Mouse (Mus musculus): ENCODE measurements at regions not wholly inside any gene's neighbourhood (a gene's known extent, or its start where the extent isn't known, plus 50 kb on each side); places are given as distances from the start of the nearest gene placed in this dataset.

DNA sequence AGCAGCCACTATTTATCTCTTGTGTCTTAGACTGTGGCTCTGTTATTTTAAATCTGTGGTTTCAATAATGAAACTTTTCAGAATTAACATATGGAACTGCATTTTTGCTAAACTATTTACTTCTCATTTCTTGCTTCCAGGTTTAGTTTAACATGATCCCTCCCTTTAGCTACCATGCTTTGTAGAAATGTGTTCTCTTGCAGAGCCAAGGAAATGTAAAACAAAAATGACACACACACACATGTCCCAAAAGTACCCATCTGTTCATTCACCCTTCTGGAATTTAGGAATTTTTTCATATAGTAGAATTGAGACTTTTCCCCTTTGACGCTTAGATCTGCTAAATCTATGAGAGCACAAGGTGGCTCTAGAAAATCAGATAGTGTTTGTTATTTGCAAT, 734.0 kb downstream of the Inhba start:
- ATAC-seq: no peak
- H3K27me3 ChIP-seq: no peaks in the 10 kb centered on the region
- POLR2A ChIA-PET: no interaction called here
- CTCF ChIA-PET: no interaction called here
- no peak for TF ChIP-seq CTCF (IDR thresholded peaks at IDR 0.05)
- DNase-seq (ENCODE audit: low read depth, low spot score): no peak
- in situ Hi-C loops (cut with MboI; ENCODE audit: low pct_unique_long_range_greater_than_20kb): no loop called here

DNA sequence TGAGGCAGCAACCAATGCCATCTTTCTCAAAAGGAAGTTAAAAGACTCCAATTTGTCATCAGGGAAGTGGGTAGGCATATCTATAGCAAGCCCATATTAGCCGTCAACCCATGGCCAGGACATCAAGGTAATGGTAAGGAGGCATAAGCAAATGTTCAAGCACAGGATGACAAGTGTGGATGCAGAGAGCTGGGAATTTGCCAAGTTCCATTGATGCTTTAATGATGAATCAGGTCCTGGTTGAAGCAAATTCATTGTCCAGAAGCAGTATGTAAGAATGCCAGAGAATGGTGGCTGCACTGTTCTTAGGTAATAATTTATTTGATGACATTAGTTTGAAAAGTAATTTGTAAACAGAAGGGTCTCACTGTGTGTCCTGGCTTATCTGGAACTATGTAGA, 734.8 kb downstream of the Inhba start:
- ChIA-PET POLR2A (no interaction called here), CTCF (no interaction called here)
- DNase-seq (ENCODE audit: low read depth, low spot score): no peak
- no peaks in the 10 kb centered on the region for H3K27me3 ChIP-seq
- in situ Hi-C loops (cut with MboI; ENCODE audit: low pct_unique_long_range_greater_than_20kb): no loop called here
- ATAC-seq: no peak
- TF ChIP-seq CTCF (IDR thresholded peaks at IDR 0.05): no peak

DNA sequence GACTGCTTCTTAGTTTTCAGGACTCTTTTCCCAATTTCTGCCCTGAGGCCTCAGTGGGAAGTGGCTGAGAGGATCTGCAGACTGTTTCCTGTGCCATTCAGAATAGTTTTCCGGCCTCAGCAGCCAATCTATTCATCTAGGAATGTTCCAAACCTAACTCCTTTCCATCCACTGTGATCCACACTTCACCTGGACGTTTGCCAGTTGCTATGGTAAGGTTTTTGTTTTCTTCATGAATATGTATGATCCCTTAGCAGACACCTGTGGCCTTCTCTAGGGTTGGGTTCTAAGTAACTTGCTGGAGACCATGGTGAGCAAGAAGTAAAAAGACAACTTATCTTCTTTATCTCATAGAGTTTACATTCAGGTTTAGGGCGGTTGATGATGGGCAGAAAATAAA, 744.6 kb downstream of the Inhba start:
- DNase-seq (ENCODE audit: low read depth, low spot score) (no peak), ATAC-seq (no peak)
- in situ Hi-C loops (cut with MboI; ENCODE audit: low pct_unique_long_range_greater_than_20kb): no loop called here
- TF ChIP-seq CTCF (IDR thresholded peaks at IDR 0.05): no peak
- POLR2A ChIA-PET: no interaction called here
- CTCF ChIA-PET: no interaction called here
- H3K27me3 ChIP-seq: no peaks in the 10 kb centered on the region

DNA sequence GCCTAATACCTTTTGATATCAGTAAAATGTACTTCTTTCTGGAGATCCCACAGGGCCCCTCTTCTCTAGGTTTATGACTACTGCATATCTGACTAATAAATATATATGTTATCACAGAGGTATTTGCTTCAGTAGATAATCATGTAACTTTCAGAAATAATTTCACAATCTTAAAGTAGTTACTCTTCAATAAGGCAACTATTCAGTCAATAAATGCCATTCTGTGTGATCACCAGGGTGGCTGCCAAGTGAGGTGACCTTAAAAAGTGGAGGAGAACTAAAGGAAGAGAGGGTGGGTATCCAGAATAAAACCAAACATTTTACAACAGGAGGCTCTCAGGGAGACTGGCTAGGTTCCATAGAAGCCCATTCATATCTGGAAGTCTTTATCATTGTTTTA, 748.4 kb downstream of the Inhba start:
- DNase-seq (ENCODE audit: low read depth, low spot score) (no peak), ATAC-seq (no peak)

DNA sequence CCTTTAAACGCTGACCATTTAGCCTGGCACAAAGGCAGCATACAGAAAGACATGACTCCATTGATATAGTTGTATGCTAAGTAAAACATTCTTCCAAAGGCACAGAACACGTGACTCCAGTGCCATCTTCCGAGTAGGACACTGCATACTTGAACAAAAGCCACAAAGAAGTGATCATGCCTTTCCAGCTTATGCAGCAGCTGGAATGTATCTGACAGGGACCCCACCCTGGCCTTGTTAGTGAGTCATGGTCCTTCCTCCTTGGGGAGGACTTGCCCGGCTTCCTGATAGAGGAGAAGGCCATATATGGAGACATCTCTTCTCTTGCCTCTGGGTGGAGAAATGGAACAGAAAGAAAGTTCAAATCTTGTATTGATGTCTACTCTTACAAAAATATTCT, 749.8 kb downstream of the Inhba start:
- ChIA-PET POLR2A (no interaction called here), CTCF (interaction anchor here (1.3 kb wide), 1 partner anchor 750 kb away, joined by 4 read pairs; the partner anchor contains the start of gene Inhba)
- no peak for DNase-seq (ENCODE audit: low read depth, low spot score)
- in situ Hi-C loops (cut with MboI; ENCODE audit: low pct_unique_long_range_greater_than_20kb): loop anchor here (5.0 kb wide), 2 partner anchors 671 to 744 kb away; no protein-coding TSS in a partner anchor
- ATAC-seq: peak; percentile 93
- peak; percentile 59 for TF ChIP-seq CTCF (IDR thresholded peaks at IDR 0.05)
- no peaks in the 10 kb centered on the region for H3K27me3 ChIP-seq

More for the DNA sequence above, 748.4 kb downstream of the Inhba start:
- ChIA-PET CTCF (no interaction called here), POLR2A (no interaction called here)
- no peak for TF ChIP-seq CTCF (IDR thresholded peaks at IDR 0.05)
- in situ Hi-C loops (cut with MboI; ENCODE audit: low pct_unique_long_range_greater_than_20kb): loop anchor here (5.0 kb wide), 2 partner anchors 672 to 743 kb away; no protein-coding TSS in a partner anchor
- H3K27me3 ChIP-seq: no peaks in the 10 kb centered on the region

DNA sequence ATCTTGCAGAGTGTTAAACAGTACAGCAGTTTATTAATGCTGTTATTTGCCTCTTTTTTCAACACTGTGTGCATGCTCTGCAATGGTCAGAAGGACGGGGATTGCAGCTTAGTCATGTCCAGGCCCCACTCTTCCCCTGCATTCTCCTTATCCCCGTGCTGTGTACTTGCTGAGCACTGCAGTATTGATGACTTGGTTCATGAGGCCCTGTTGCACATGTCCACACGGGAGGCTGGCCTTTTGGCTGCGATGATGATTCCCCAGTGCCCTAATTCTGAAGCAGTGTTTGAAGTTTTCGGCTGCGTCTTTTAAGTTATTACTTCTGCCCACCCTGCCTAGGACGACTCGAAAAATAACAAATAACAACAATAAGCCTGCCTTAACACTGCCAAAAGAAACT, 750.7 kb downstream of the Inhba start:
- no peaks in the 10 kb centered on the region for H3K27me3 ChIP-seq
- DNase-seq (ENCODE audit: low read depth, low spot score) (no peak), ATAC-seq (no peak)
- POLR2A ChIA-PET: no interaction called here
- no peak for TF ChIP-seq CTCF (IDR thresholded peaks at IDR 0.05)
- CTCF ChIA-PET: interaction anchor here (1.0 to 2.2 kb wide), 3 partner anchors 14 to 750 kb away, joined by 3 to 6 read pairs (median 4); partner anchors contain the start of gene Inhba
- in situ Hi-C loops (cut with MboI; ENCODE audit: low pct_unique_long_range_greater_than_20kb): loop anchor here (5.0 kb wide), 2 partner anchors 670 to 745 kb away; no protein-coding TSS in a partner anchor

DNA sequence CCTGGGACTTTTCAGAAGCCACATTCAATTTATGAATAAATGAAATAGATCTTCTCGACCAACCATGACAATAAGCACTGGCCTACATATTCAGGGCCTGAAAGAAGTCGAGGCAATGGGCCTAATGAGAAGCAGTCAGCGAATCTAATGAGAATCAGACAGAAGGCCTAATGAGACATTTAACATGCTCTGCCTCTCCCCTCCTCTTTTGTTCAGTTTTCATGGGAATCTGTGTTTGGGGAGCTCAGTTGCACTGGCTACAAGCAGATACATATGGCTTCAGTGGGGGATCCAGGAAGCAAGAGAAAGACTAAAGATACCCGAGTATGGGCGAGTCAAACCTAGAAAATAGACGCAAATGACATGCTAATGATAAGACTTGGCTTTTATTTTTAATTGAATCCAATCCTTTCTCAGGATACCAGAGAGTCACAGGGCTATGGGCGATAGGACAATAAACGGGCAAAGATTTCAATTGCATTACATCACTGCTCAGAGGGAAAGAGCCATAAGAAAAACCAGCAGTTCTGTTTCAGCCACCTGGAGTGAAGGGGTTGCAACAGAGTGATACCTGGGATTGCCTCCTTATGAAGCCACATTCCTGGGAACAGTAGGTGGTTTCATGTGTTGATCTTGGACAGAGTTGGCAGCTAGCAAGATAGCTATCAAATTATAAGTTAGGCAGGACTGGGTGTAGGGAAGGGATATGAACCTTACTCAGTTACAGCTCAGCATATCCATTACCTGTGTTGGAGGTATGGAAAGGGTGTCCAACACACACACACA, 751.3 kb downstream of the Inhba start:
- in situ Hi-C loops (cut with MboI; ENCODE audit: low pct_unique_long_range_greater_than_20kb): loop anchor here (5.0 kb wide), 2 partner anchors 669 to 746 kb away; no protein-coding TSS in a partner anchor
- no peak for DNase-seq (ENCODE audit: low read depth, low spot score)
- ATAC-seq: no peak
- no peaks in the 10 kb centered on the region for H3K27me3 ChIP-seq
- ChIA-PET CTCF (interaction anchor here (0.8 to 2.6 kb wide), 6 partner anchors 13 to 757 kb away, joined by 3 to 17 read pairs (median 4); partner anchors contain the start of gene Inhba), POLR2A (interaction anchor here (0.7 kb wide), 1 partner anchor 273 kb away, joined by 5 read pairs; no protein-coding TSS in a partner anchor)
- no peak for TF ChIP-seq CTCF (IDR thresholded peaks at IDR 0.05)

DNA sequence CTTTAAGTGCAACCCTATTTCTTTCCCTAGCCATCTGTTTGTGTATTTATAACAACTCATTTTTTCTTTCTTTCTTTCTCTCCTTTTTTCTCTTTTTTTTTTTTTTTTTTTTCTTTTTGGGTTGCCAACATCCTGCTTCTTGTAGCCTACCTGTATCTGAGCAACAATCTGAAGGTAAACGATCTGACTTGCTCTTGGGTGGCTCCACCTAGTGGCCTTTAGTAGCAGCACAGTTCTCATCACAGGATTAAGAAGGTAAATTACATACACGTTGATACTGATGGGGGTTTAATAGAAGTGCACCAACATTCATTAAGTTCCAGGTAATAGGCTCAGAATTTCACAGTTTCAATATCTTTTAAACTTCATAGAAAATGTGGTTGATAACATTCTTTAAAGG, 752.1 kb downstream of the Inhba start:
- TF ChIP-seq CTCF (IDR thresholded peaks at IDR 0.05): peak; percentile 79
- no peak for ATAC-seq
- H3K27me3 ChIP-seq: no peaks in the 10 kb centered on the region
- no peak for DNase-seq (ENCODE audit: low read depth, low spot score)
- CTCF ChIA-PET: interaction anchor here (0.8 to 2.6 kb wide), 8 partner anchors 12 to 758 kb away, joined by 3 to 17 read pairs (median 4); partner anchors contain the start of gene Inhba
- in situ Hi-C loops (cut with MboI; ENCODE audit: low pct_unique_long_range_greater_than_20kb): loop anchor here (5.0 kb wide), 2 partner anchors 669 to 746 kb away; no protein-coding TSS in a partner anchor
- POLR2A ChIA-PET: interaction anchor here (0.7 kb wide), 1 partner anchor 274 kb away, joined by 5 read pairs; no protein-coding TSS in a partner anchor

DNA sequence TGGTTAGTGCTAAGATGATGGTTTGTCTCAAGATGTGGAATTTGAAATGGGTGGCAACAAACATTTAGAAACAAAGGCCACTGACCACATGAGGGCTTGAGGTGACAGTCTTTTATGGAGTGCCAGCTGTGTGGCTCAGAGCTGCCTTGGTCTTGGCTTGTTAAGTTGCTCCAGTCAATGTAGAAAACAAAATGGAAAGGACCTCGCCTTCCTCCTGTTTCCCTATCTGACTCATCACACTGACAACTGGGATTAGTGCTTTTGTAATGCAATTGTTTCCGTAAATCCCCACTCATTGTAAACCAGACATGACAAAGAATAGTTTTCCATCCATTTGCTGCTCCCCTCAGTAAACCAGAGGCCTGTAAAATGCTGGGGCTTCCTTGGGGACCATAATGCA, 757.8 kb downstream of the Inhba start:
- ChIA-PET CTCF (interaction anchor here (1.0 to 1.5 kb wide), 2 partner anchors 757 to 758 kb away, joined by 3 read pairs; no protein-coding TSS in a partner anchor), POLR2A (no interaction called here)
- ATAC-seq: no peak
- no peak for TF ChIP-seq CTCF (IDR thresholded peaks at IDR 0.05)
- in situ Hi-C loops (cut with MboI; ENCODE audit: low pct_unique_long_range_greater_than_20kb): no loop called here
- H3K27me3 ChIP-seq: no peaks in the 10 kb centered on the region
- no peak for DNase-seq (ENCODE audit: low read depth, low spot score)

DNA sequence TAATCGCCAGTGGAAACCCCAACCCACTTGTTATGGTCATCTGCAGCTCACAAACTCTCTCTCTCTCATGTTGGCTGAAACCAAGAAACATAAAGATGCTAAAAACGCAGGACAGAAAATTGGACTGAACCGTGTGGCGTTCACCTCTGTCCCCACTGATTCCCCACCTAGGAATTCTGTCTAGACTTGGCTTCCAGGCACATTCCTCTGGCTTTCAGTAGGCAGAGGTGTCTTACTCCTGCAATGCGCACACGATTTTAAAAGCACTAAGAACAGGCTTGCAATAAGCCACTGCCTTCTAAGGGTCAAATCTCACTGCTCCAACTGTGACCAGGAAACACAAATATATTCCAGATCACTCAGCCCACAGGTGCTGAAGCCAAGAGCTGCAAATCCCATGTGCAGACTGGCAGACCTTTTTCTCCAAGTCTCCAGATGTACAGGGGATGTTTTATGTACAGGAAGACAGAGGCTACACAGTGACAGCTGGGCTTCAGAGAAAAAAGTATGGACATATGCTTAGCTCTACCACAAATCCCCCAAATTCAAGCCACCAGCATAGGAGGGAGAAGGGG, 758.3 kb downstream of the Inhba start:
- in situ Hi-C loops (cut with MboI; ENCODE audit: low pct_unique_long_range_greater_than_20kb): no loop called here
- no peaks in the 10 kb centered on the region for H3K27me3 ChIP-seq
- ChIA-PET POLR2A (no interaction called here), CTCF (interaction anchor here (1.5 kb wide), 1 partner anchor 757 kb away, joined by 3 read pairs; no protein-coding TSS in a partner anchor)
- no peak for DNase-seq (ENCODE audit: low read depth, low spot score)
- no peak for TF ChIP-seq CTCF (IDR thresholded peaks at IDR 0.05)
- ATAC-seq: no peak

DNA sequence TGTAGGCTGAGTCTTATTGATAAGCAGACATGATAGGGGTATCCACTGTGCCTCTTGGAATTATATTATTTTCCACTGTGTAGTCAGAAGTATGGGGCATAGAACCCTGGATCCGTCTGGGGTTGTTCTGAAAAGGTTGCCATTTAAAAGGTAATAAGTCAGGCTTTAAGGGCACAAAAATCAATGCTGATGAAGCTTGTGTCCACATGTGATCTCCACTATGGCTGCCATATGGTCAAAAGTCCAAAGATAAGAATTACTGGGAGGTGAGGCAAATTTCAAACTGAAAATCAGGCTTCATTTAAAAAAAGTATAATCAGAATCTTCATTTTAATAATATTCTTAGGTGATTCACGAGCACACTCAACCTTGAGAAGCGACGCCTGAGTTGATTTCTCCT, 760.2 kb downstream of the Inhba start:
- POLR2A ChIA-PET: no interaction called here
- DNase-seq (ENCODE audit: low read depth, low spot score) (no peak), ATAC-seq (no peak)
- in situ Hi-C loops (cut with MboI; ENCODE audit: low pct_unique_long_range_greater_than_20kb): no loop called here
- TF ChIP-seq CTCF (IDR thresholded peaks at IDR 0.05): no peak
- H3K27me3 ChIP-seq: no peaks in the 10 kb centered on the region
- CTCF ChIA-PET: no interaction called here

Measured in Patski (cell line).